Mouse (Mus musculus) forelimb bud, embryonic 11.5 days (tissue): ENCODE measurements around the gene Trpm1.

Experiments
- DNase-seq: peaks from one replicate; pipeline ENCODE4 v3.0.0-alpha.2; 2012; ENCODE audit warnings: low read depth, low spot score

The Trpm1 gene

GRCm38 (mm10) chr7:64287414-64288091 lies 133.9 kb downstream of the Trpm1 start, which contains the start of gene Mtmr10:
Gene Mtmr10, plus strand, starts transcription at chr7:64287653.
- peak; percentile 97 for DNase-seq

GRCm38 (mm10) chr7:64289416-64289815 lies 135.8 kb downstream of the Trpm1 start:
- DNase-seq = no peak

DNA sequence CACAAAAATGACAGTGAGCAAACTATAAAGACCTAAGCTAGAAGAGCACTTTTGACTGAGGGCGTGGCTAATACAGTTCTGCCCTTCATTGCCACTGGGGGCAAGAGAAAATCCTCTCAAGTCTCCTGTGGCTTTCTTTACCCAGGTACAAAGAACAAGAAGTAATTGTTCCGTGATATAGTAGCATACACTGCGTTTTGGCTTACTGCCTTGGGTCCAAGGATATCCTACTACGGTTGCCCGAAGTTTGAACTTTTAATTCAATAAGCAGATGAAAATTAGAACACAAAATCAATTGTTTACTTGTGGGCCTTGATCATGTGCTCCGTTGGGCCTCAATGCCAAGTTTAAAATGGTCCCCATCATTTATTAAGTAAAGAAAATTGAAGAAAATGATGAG lies 136.8 kb downstream of the Trpm1 start:
- DNase-seq = no peak

DNA sequence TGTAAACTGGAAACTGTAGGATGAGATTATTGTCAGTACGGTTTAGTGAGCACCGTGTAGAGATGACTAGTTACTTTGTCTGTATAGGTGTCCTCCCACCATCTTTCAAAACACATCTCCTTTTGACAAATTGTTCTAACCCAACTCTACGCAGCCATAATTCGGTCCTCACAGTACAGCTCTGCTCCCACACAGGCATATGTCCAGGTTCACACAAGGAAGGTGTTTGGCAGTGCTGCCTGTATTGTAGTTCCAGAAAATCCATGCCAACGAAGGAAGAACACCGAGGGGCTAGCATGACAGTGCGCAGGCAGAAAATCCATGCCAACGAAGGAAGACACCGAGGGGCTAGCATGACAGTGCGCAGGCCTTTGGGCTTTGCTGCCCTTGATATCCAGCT lies 138.1 kb downstream of the Trpm1 start:
- no peak for DNase-seq

DNA sequence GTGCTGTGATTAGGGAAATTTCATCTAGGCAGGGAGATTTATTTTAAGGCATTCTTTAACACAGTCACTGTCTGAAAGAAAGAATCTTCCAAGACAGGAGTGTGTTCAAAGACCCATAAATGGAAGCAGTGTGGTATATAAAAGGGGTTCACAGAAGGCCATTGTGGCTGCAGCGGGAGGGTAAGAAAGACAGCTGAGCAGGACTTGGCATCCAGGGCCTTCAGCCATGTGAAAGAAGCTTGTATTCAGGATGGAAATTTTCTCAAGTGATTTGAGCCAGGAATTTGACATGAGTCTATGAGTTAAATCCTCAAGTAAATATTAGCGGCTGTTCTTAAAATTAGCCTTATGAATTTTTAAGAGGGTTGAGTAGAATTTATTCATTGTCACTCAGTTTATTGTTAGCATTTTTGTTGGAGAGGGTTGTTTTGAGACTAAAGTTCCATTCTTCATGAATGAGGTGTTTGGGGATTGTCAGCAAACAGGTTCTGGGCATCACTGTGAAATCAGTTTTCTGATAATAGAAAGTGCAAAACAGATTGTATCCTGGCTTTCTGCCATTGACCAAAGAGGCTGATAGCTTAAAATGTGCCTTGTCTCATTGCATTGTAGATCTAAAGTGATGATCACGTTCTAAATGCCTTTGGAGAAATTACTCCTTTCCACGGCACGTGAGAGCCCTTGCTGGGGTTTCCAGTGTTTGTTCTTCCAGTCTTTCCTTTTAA lies 142.8 kb downstream of the Trpm1 start:
- DNase-seq = no peak

GRCm38 (mm10) chr7:64310241-64310640 lies 156.6 kb downstream of the Trpm1 start:
- DNase-seq = no peak

DNA sequence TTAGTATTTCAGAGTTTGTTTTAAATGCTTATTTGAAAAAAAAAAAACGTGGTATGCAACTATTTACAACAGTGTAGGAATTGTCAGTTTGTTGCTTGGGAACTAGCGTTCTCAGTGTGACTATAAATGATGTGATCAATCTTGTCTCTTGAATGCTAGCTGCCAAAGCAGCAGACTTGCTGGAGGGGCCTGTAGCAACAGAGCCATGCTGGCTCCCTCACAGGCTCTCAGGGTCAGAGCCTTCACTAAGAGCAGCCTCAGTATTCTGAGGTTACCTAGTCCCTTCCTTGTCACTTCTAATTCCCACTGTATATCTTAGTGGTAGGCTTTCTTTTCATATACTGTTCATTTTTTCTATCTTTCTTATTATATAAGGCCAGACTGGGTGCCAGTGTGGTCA lies 157.1 kb downstream of the Trpm1 start:
- DNase-seq = no peak

- no peak for DNase-seq
Observed at GRCm38 (mm10) chr7:64312811-64313210, 159.2 kb downstream of the Trpm1 start.
